Mouse (Mus musculus): ENCODE data around the gene Gphb5.

The Gphb5 gene

DNA sequence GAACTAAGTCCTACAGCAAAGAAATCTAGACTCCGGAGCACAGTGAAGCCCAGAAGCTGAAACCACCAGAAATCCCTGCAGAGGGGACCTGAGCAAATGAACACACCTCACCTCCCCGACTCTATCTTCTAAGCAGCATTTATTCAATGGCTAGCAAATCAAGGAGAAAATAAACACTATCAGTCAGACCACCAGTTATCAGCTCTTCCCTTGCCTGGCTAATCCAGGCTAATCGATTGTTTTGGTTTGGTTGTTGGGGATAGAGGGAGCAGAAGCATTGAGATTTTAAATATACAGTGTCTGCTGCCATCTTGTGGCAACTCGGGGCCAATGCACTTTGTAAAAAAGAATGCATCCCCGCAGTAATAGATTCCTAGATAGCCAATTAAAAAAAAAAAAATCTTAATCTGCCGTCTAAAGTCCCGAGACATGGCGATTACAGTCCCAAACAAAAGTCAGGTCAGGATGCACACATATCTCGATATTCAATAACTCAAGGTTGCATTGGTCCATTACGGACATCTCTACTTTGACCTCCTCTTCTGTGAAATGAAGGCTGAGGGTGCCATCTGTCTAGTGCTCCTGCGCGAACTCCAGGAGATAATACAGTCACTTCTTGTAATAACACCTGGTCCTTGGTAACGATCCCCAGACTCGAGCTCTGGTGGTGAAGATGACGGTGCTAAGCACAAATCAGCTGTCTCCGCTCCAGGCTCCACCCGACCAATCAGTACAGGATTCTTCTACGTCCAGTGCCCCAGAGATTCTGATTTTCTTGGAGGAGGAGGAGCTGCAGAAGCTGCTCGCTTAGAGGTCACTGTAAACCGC is 27.1 kb downstream of the Gphb5 start:
- DNase-seq, result peak; percentile 16

- no peak for DNase-seq
Measured at GRCm38 (mm10) chr12:75388521-75388920, 28.1 kb downstream of the Gphb5 start.

DNA sequence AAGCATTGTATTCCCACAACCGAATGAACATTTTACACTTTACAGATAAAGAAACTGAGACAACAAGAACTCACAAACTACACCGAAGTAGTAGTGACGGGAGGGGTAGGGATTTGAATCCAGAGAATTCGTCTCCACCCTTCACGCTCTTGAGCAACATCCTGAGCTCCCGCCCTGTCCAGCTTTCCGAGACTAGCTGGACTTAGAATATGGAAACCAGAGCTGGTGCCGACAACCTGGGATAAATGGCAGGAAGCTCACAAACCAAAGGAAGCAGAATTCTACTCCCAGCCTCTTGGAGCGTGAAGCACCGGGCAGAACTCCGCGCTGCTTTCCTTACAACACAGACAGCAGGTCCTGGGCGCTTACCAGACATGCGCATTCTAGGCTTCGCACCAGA is 28.7 kb downstream of the Gphb5 start:
- no peak for DNase-seq

DNA sequence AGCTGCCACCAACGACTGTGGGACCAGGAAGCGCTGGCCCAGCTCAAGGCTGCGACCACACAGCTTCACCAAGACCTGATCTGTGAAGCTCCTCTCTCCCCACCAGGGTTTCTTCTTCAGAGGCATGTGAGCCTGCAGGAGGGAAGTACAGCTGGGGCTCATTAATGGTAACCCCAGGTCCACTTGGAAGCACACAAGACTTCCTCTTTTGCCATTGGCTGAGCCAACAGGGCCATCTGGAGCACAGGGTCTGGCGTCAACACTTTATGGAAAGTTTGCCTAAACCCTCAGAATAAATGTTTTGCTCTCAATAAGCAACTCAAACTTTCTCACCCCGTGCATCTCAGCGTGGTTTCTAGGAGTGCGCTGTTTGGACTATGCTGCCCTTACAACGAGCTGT is 29.4 kb downstream of the Gphb5 start:
- no peak for DNase-seq

DNA sequence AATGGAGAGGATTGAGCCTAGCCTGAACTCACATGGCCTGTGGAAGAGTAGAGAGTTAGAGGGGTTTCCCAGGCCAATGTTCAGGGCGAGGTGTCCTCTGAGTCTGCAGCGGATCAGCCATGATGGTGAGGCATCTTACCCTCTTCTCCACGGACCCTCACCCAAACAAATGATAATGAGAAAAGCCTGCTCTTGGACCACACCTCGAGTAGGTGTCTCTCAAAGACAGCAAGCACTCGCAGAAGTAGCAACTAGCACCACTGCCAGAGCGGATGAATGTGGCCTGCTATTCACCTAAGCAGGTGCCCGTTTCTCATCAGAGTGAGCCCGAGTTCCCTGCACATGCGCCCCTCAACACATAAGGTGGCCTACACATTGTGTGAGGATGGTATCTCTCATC is 29.9 kb downstream of the Gphb5 start:
- DNase-seq, result no peak

DNA sequence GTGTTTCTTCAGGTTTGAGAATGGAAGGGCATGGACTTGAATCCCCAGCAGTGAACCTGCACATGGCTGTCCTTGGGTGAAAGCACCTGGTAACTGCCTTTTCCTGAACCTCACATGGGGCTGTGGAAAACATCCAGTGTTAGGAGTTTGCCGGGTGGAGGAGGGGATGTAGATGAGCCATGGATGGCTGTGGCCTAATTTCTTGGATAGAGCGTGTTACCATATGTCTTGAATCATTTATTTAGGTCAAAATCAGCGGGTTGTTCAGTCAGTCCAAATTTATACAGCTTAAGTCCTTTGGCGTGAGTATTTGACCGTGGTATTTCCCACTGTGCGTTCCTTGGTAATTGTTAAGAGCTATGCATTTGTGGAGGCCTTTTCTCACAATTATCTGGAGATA is 40.5 kb downstream of the Gphb5 start:
- no peak for DNase-seq

GRCm38 (mm10) chr12:75375060-75375459 is 41.5 kb downstream of the Gphb5 start:
- DNase-seq, result no peak

DNA sequence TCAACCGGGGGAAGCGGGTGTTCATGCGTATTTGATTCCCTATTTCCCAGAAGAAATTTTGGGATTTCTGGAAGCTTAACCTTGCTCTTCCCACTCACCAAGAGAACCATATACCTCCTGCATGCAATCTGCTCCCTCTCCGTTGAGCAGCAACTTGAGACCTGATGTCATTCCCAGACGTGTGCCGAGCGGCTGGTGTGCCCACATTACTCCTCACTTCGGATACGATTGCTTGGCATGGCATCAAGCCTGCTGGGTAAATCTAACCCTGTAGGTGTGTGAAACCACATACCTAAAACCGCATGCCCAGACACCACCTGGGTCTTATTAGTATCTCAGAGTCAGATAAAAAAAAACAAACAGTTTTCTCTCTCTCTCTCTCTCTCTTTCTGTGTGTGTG is 42.1 kb downstream of the Gphb5 start:
- no peak for DNase-seq

GRCm38 (mm10) chr12:75369418-75369851 is 47.1 kb downstream of the Gphb5 start:
- peak; percentile 45 for DNase-seq

GRCm38 (mm10) chr12:75368527-75368926 is 48.1 kb downstream of the Gphb5 start:
- no peak for DNase-seq

GRCm38 (mm10) chr12:75367371-75367770 is 49.2 kb downstream of the Gphb5 start:
- DNase-seq, result no peak

DNA sequence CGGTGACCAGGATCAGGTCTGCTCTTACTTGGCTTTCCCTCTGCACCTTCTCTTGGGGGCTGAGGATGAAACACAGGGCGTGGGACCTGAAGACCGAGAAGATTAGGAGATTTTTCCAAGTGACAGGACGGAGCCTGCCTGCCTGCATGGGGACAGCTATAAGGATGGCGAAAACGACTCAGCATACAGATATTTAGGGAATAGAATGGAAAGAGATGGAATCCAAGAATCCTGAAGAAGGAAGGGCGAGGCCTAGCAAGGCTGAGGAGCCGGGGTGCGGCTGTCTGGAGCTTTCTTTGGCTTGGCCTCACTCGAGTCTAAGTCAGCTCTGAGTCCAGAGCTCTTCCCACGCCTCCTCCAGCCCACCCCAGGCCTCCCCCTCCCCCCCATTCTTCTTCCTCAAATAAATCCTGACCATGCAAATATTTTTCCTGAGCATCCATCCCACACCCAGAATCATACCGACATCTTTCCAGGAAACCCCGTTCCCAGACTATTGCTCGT is 50.9 kb downstream of the Gphb5 start:
- DNase-seq, result no peak

DNA sequence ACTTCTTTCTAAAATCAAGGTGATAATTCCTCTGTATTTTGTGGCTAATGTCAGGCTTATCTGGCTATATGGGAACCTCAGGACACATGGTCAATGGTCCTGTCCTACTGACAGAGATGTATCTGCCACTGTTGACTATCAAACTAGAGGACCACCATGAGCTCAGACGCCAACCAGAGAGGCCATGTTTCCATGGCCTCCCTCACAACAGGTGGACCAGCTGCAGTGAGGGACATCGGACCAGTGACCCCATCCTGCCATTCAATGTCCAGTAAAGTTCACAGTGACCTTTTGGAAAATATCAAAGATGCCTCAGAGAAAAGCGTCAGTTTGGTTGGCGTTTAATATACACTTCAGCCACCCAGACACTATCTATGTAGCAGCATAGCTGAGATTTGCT is 52.2 kb downstream of the Gphb5 start:
- DNase-seq, result no peak

- DNase-seq, result no peak
Measured at GRCm38 (mm10) chr12:75362456-75362855, 54.1 kb downstream of the Gphb5 start.
